19 mouse cellular contexts compared by ENCODE assay signal in genomic region chr16:43360838-43361480, GRCm38 (mm10).
DNase-seq lines count a peak whose midpoint lies in the region; ATAC-seq lines count a peak whose summit lies in the region.
"Had no signal": no experiment of that assay in that cellular context is flagged by ENCODE, and none has a peak within 500 bp of the region (broad histone marks: within the 10 kb centered on the region; RNA-seq: fewer than 3 reads in every experiment).

No protein-coding gene starts in this region.

- H3K36me3 ChIP-seq in heart, embryonic 12.5 days: no peaks in the 10 kb centered on the region
- H3K36me3 ChIP-seq: embryonic facial prominence, embryonic 15.5 days; stomach, embryonic 15.5 days had no signal

- 84% methylated on average over 7 of the region's 7 CpGs for WGBS in heart, embryonic 12.5 days

- no peaks in the 10 kb centered on the region for H3K27me3 ChIP-seq in heart, embryonic 12.5 days (replicated peaks)
- H3K27me3 ChIP-seq: embryonic facial prominence, embryonic 15.5 days; forebrain, embryonic 13.5 days; stomach, embryonic 15.5 days had no signal

- no peak for ATAC-seq in heart, embryonic 12.5 days (ENCODE audit: insufficient number of reproducible peaks, low FRiP score)
- ATAC-seq: forebrain, embryonic 13.5 days; liver, postnatal 0 days had no signal

- DNase-seq in heart, adult 11 months: peak; percentile 89
- peak; percentile 86 for DNase-seq in kidney, adult 9 months
- peak; percentile 31 for DNase-seq in mesoderm, embryonic 11.5 days (ENCODE audit: low read depth, low spot score)
- no peak for DNase-seq in thymus, postnatal 25 days
- no peak for DNase-seq in adrenal gland, adult 8-10 months
- DNase-seq: adrenal gland, adult 2 months; B cell, adult 2 months; cerebellum, postnatal 36 days; liver, postnatal 0 days; right cerebral cortex, adult 18-20 months; spleen, adult 18-20 months had no signal

- no peak overlapping the region for H3K4me3 ChIP-seq in heart, embryonic 12.5 days
- no peak overlapping the region for H3K4me3 ChIP-seq in brown adipose tissue, adult 24 weeks (ENCODE audit: insufficient read depth, low read depth, low read length)
- H3K4me3 ChIP-seq: embryonic facial prominence, embryonic 15.5 days; forebrain, embryonic 13.5 days; left cerebral cortex, adult 2 months; stomach, embryonic 15.5 days had no signal

- H3K9ac ChIP-seq in heart, embryonic 12.5 days: no peak overlapping the region
- H3K9ac ChIP-seq: embryonic facial prominence, embryonic 15.5 days; forebrain, embryonic 13.5 days; hindbrain, embryonic 14.5 days; liver, postnatal 0 days; stomach, embryonic 15.5 days had no signal

- H3K4me1 ChIP-seq in heart, embryonic 12.5 days (replicated peaks): peaks cover 20% of the 10 kb centered on the region
- H3K4me1 ChIP-seq in brown adipose tissue, adult 24 weeks (ENCODE audit: control insufficient read depth, insufficient read depth, insufficient read length, low read length): peaks cover 16% of the 10 kb centered on the region

- no peaks in the 10 kb centered on the region for H3K9me3 ChIP-seq in heart, embryonic 12.5 days (replicated peaks)
- H3K9me3 ChIP-seq: embryonic facial prominence, embryonic 15.5 days; forebrain, embryonic 13.5 days; stomach, embryonic 15.5 days had no signal

- H3K4me2 ChIP-seq in heart, embryonic 12.5 days: no peak overlapping the region
- H3K4me2 ChIP-seq: embryonic facial prominence, embryonic 15.5 days; forebrain, embryonic 13.5 days; hindbrain, embryonic 14.5 days; midbrain, embryonic 11.5 days; stomach, embryonic 15.5 days had no signal

- H3K27ac ChIP-seq in heart, embryonic 12.5 days (ENCODE audit: poor library complexity, severe bottlenecking): no peak overlapping the region
- peak overlapping the region; percentile 62 for H3K27ac ChIP-seq in brown adipose tissue, adult 24 weeks (replicated peaks; ENCODE audit: low read depth, low read length)
- H3K27ac ChIP-seq: embryonic facial prominence, embryonic 15.5 days; forebrain, embryonic 13.5 days; hindbrain, embryonic 14.5 days; left cerebral cortex, adult 2 months; stomach, embryonic 15.5 days had no signal

Comparison
In these comparisons a context has a peak if more than half of its experiments do, and no peak if none do; other contexts are left out.
1. DNase-seq: peak in heart, adult 11 months (single experiment), kidney, adult 9 months (single experiment) and mesoderm, embryonic 11.5 days (single experiment); none in thymus, postnatal 25 days (single experiment) and adrenal gland, adult 8-10 months (single experiment).